ENCODE assay signal across 24 mouse cellular contexts in genomic region chr1:76529531-76529930, GRCm38 (mm10).
DNase-seq lines count a peak whose midpoint lies in the region; ATAC-seq and TF ChIP-seq lines count a peak whose summit lies in the region.
"Had no signal": no experiment of that assay in that cellular context is flagged by ENCODE, and none has a peak within 500 bp of the region (broad histone marks: within the 10 kb centered on the region; RNA-seq: fewer than 3 reads in every experiment).

No protein-coding gene starts in this region.

- H3K9ac ChIP-seq in kidney, postnatal 0 days (ENCODE audit: low read depth, low read length), result no peak overlapping the region
- H3K9ac ChIP-seq in kidney, embryonic 14.5 days (ENCODE audit: low read depth, low read length), result no peak overlapping the region
- no peak overlapping the region for H3K9ac ChIP-seq in lung, postnatal 0 days (replicated peaks; ENCODE audit: low read depth)
- no peak overlapping the region for H3K9ac ChIP-seq in limb, embryonic 12.5 days (replicated peaks)
- H3K9ac ChIP-seq: embryonic facial prominence, embryonic 15.5 days; hindbrain, embryonic 15.5 days; liver, embryonic 14.5 days; stomach, embryonic 15.5 days had no signal

- no peaks in the 10 kb centered on the region for H3K36me3 ChIP-seq in kidney, postnatal 0 days (ENCODE audit: insufficient read depth, low read length)
- H3K36me3 ChIP-seq in kidney, embryonic 14.5 days (ENCODE audit: control insufficient read depth, insufficient read depth, low read length), result no peaks in the 10 kb centered on the region
- H3K36me3 ChIP-seq in lung, postnatal 0 days (ENCODE audit: insufficient read depth, low read length), result no peaks in the 10 kb centered on the region
- H3K36me3 ChIP-seq in limb, embryonic 12.5 days, result no peaks in the 10 kb centered on the region
- H3K36me3 ChIP-seq: embryonic facial prominence, embryonic 15.5 days; heart, embryonic 10.5 days; hindbrain, embryonic 15.5 days; midbrain, embryonic 10.5 days; stomach, embryonic 15.5 days had no signal

- no peaks in the 10 kb centered on the region for H3K9me3 ChIP-seq in kidney, postnatal 0 days (replicated peaks; ENCODE audit: low read length)
- H3K9me3 ChIP-seq in kidney, embryonic 14.5 days (ENCODE audit: control insufficient read depth, low read length), result no peaks in the 10 kb centered on the region
- H3K9me3 ChIP-seq in lung, postnatal 0 days (ENCODE audit: low read length), result no peaks in the 10 kb centered on the region
- no peaks in the 10 kb centered on the region; the same call in 1 of the 2 replicates for H3K9me3 ChIP-seq in limb, embryonic 12.5 days
- H3K9me3 ChIP-seq: embryonic facial prominence, embryonic 15.5 days; heart, embryonic 10.5 days; hindbrain, embryonic 15.5 days; midbrain, embryonic 10.5 days; stomach, embryonic 15.5 days had no signal

- H3K4me3 ChIP-seq in kidney, postnatal 0 days (replicated peaks; ENCODE audit: low read depth, low read length), result no peak overlapping the region
- no peak overlapping the region for H3K4me3 ChIP-seq in kidney, embryonic 14.5 days (ENCODE audit: low read length)
- no peak overlapping the region for H3K4me3 ChIP-seq in lung, postnatal 0 days (ENCODE audit: low read depth, low read length)
- no peak overlapping the region for H3K4me3 ChIP-seq in limb, embryonic 12.5 days (replicated peaks)
- H3K4me3 ChIP-seq: embryonic facial prominence, embryonic 15.5 days; heart, embryonic 10.5 days; hindbrain, embryonic 15.5 days; layer of hippocampus, adult 2 months; midbrain, embryonic 10.5 days; myocyte; stomach, embryonic 15.5 days had no signal

- H3K4me2 ChIP-seq in kidney, postnatal 0 days (ENCODE audit: low read length), result no peak overlapping the region
- no peak overlapping the region for H3K4me2 ChIP-seq in kidney, embryonic 14.5 days (replicated peaks; ENCODE audit: low read depth, low read length)
- peak overlapping the region; percentile 14; the same call in 1 of the 2 replicates for H3K4me2 ChIP-seq in lung, postnatal 0 days (replicated peaks; ENCODE audit: low read depth, low read length)
- no peak overlapping the region; the same call in 1 of the 2 replicates for H3K4me2 ChIP-seq in limb, embryonic 12.5 days
- H3K4me2 ChIP-seq: embryonic facial prominence, embryonic 15.5 days; hindbrain, embryonic 15.5 days; stomach, embryonic 15.5 days had no signal

- no peaks in the 10 kb centered on the region for H3K4me1 ChIP-seq in kidney, postnatal 0 days (replicated peaks; ENCODE audit: insufficient read depth, low read length)
- 0 out of 2 replicates have a peak, but pooled peaks cover 8% of the 10 kb centered on the region for H3K4me1 ChIP-seq in kidney, embryonic 14.5 days (ENCODE audit: control insufficient read depth, insufficient read depth, low read length)
- H3K4me1 ChIP-seq in lung, postnatal 0 days (ENCODE audit: insufficient read depth, low read depth, low read length), result peaks cover 2% of the 10 kb centered on the region; the same call in 1 of the 2 replicates
- H3K4me1 ChIP-seq in limb, embryonic 12.5 days (replicated peaks), result peaks cover 29% of the 10 kb centered on the region
- H3K4me1 ChIP-seq: embryonic facial prominence, embryonic 15.5 days; hindbrain, embryonic 15.5 days; midbrain, embryonic 10.5 days; stomach, embryonic 15.5 days had no signal

- DNase-seq in adrenal gland, postnatal 14 days, result peak; percentile 12
- DNase-seq in adrenal gland, adult 18-20 months (ENCODE audit: low spot score in 2 of 2), result no peak
- peak; percentile 61 for DNase-seq in kidney, postnatal 0 days (ENCODE audit: low spot score)
- peak; percentile 6 for DNase-seq in lung, postnatal 0 days (ENCODE audit: low spot score)
- no peak for DNase-seq in lung, postnatal 36 days
- DNase-seq in cerebellum, postnatal 4 days (ENCODE audit: low spot score in 2 of 2), result no peak
- DNase-seq: adrenal gland, postnatal 10 days; cerebellum, adult 9-10 months; layer of hippocampus, postnatal 36 days; thymus, postnatal 36 days had no signal

- 14% methylated on average over 9 of the region's 9 CpGs for WGBS in kidney, postnatal 0 days
- 23% methylated on average over 9 of the region's 9 CpGs for WGBS in kidney, embryonic 14.5 days
- WGBS in lung, postnatal 0 days, result 27% methylated on average over 9 of the region's 9 CpGs
- 26% methylated on average over 9 of the region's 9 CpGs for WGBS in limb, embryonic 12.5 days

- no peak overlapping the region for H3K27ac ChIP-seq in kidney, postnatal 0 days
- no peak overlapping the region for H3K27ac ChIP-seq in kidney, embryonic 14.5 days (ENCODE audit: low read depth, low read length)
- no peak overlapping the region for H3K27ac ChIP-seq in lung, postnatal 0 days (ENCODE audit: low read length)
- peak overlapping the region; percentile 62; the same call in 1 of the 2 replicates for H3K27ac ChIP-seq in limb, embryonic 12.5 days
- H3K27ac ChIP-seq: embryonic facial prominence, embryonic 15.5 days; heart, embryonic 10.5 days; hindbrain, embryonic 15.5 days; layer of hippocampus, adult 2 months; liver, embryonic 14.5 days; macrophage; midbrain, embryonic 10.5 days; stomach, embryonic 15.5 days had no signal

- no peak for TF ChIP-seq CTCF in kidney, postnatal 0 days (IDR thresholded peaks at IDR 0.05; ENCODE audit: low read depth)
- no peak for TF ChIP-seq CTCF in lung, postnatal 0 days (IDR thresholded peaks at IDR 0.05)

- no peaks in the 10 kb centered on the region for H3K27me3 ChIP-seq in kidney, postnatal 0 days (ENCODE audit: insufficient read depth, low read length)
- no peaks in the 10 kb centered on the region for H3K27me3 ChIP-seq in kidney, embryonic 14.5 days (ENCODE audit: control insufficient read depth, insufficient read depth, low read length)
- no peaks in the 10 kb centered on the region for H3K27me3 ChIP-seq in lung, postnatal 0 days (replicated peaks; ENCODE audit: insufficient read depth, low read length)
- no peaks in the 10 kb centered on the region for H3K27me3 ChIP-seq in limb, embryonic 12.5 days
- H3K27me3 ChIP-seq: embryonic facial prominence, embryonic 15.5 days; hindbrain, embryonic 15.5 days; stomach, embryonic 15.5 days had no signal

- no peak for TF ChIP-seq EP300 in lung, postnatal 0 days (IDR thresholded peaks at IDR 0.05)

- ATAC-seq in kidney, postnatal 0 days (replicated peaks; ENCODE audit: low FRiP score, low read depth), result no peak
- no peak for ATAC-seq in kidney, embryonic 14.5 days (ENCODE audit: low FRiP score, low TSS enrichment)
- no peak for ATAC-seq in lung, postnatal 0 days
- no peak for ATAC-seq in limb, embryonic 12.5 days (ENCODE audit: insufficient number of reproducible peaks, insufficient read depth, low FRiP score, low TSS enrichment, low read depth)
- ATAC-seq: activated CD4-positive, CD25-positive, alpha-beta regulatory T cell, adult 4 months; forebrain, embryonic 14.5 days; midbrain, embryonic 16.5 days had no signal

Comparison
In these comparisons a context has a peak if more than half of its experiments do, and no peak if none do; other contexts are left out.
1. DNase-seq: peak in adrenal gland, postnatal 14 days (single experiment), kidney, postnatal 0 days (single experiment) and lung, postnatal 0 days (single experiment); none in adrenal gland, adult 18-20 months (0 of 2), lung, postnatal 36 days (single experiment) and cerebellum, postnatal 4 days (0 of 2).